Mouse (Mus musculus) hindbrain, embryonic 11.5 days (tissue): ENCODE data around the gene Ninl. TPM values are rescaled to one million over a fixed set of nuclear protein-coding genes. Genes with fewer than 3 reads are reported as not detected.
A peak's percentile ranks its signal among the peaks of the same experiment; 100 is the strongest.

Experiments
- ATAC-seq: fragments of 200-750 bp; cut with Nextera tagmentation; 2 replicates; pipeline ENCODE4 v1.8.0; 2017; ENCODE audit warnings: mild to moderate bottlenecking, moderate TSS enrichment, moderate library complexity; ENCODE audit not compliant: low FRiP score
- DNase-seq: peaks from one replicate; pipeline ENCODE4 v3.0.0-alpha.2; 2015; ENCODE audit warnings: low spot score
- H3K27ac ChIP-seq: fragments of 300-500 bp; sonication (generic); 2 replicates; pipeline ENCODE4 v1.5.1; 2014; ENCODE audit warnings: mild to moderate bottlenecking, low read depth, low read length
- H3K27me3 ChIP-seq: fragments of 300-500 bp; sonication (generic); 2 replicates; pipeline ENCODE4 v1.6.1; 2014; ENCODE audit warnings: mild to moderate bottlenecking, low read length, moderate library complexity, mixed read lengths; ENCODE audit not compliant: control insufficient read depth, insufficient read depth
- H3K36me3 ChIP-seq: fragments of 300-500 bp; sonication (generic); 2 replicates; pipeline ENCODE4 v1.6.1; 2014; ENCODE audit warnings: mild to moderate bottlenecking, low read length, moderate library complexity, mixed read lengths; ENCODE audit not compliant: control insufficient read depth, insufficient read depth
- H3K4me1 ChIP-seq: fragments of 300-500 bp; sonication (generic); replicated peaks from 2 replicates; pipeline ENCODE4 v1.6.1; 2014; ENCODE audit warnings: low read length, mixed read lengths; ENCODE audit not compliant: control insufficient read depth, insufficient read depth
- H3K4me2 ChIP-seq: fragments of 300-500 bp; sonication (generic); replicated peaks from 2 replicates; pipeline ENCODE4 v1.6.1; 2014; ENCODE audit warnings: mild to moderate bottlenecking, low read depth, low read length
- H3K4me3 ChIP-seq: fragments of 300-500 bp; sonication (generic); 2 replicates; pipeline ENCODE4 v1.5.1; 2014; ENCODE audit warnings: low read depth, low read length
- H3K9ac ChIP-seq: fragments of 300-500 bp; sonication (generic); 2 replicates; pipeline ENCODE4 v1.6.1; 2014; ENCODE audit warnings: low read depth, low read length
- H3K9me3 ChIP-seq: fragments of 300-500 bp; sonication (generic); 2 replicates; pipeline ENCODE4 v1.6.1; 2016; ENCODE audit warnings: low read length; ENCODE audit not compliant: control insufficient read depth
- WGBS: fragments of 180-500 bp; shearing (Covaris S2); extraction: QIAGEN DNeasy Blood & Tissue Kit; methylation state at CpG from one replicate; pipeline ENCODE4 v1.1.7; 2014; 5-methylcytosine and 5-hydroxymethylcytosine counted together
- polyA plus RNA-seq: library from polyadenylated mRNA; unstranded; fragments of >200 nt; fragmentation: Nextera tagmentation; extraction: Ambion mirVana; gene quantifications from 2 replicates; pipeline ENCODE4 v1.2.1, GENCODE M21; 2014

The Ninl gene
- polyA plus RNA-seq = 10.7 and 10.9 TPM in 2 replicates

- WGBS = under 1% methylated on average over 29 of the region's 34 CpGs
- Histone ChIP-seq H3K9ac (peak within 1 kb of the TSS; percentile 98), H3K4me1 (0 out of 2 replicates have a peak, but pooled peaks cover 4% of the 10 kb centered on the region), H3K27me3 (no peaks in the 10 kb centered on the region), H3K4me3 (peak within 1 kb of the TSS; percentile 85), H3K27ac (no peak within 1 kb of the TSS; the same call in none of the 2 replicates), H3K9me3 (no peaks in the 10 kb centered on the region), H3K4me2 (peak within 1 kb of the TSS; percentile 76), H3K36me3 (no peaks in the 10 kb centered on the region)
- DNase-seq (peak; percentile 96), ATAC-seq (peak; percentile 96)
These were observed at the start of gene Ninl, which contains the start of gene Nanp for GRCm38 (mm10) chr2:151039232-151039695. Ninl (minus strand) TSS chr2:151039382. Nanp (minus strand) TSS chr2:151039398.

GRCm38 (mm10) chr2:151056637-151057036, 17.5 kb upstream of the Ninl start:
- H3K36me3 ChIP-seq = no peaks in the 10 kb centered on the region
- WGBS = 69% methylated on average over 1 of the region's 1 CpGs
- no peak overlapping the region for H3K4me3 ChIP-seq
- no peaks in the 10 kb centered on the region for H3K4me1 ChIP-seq
- DNase-seq = no peak
- no peak overlapping the region for H3K27ac ChIP-seq
- H3K4me2 ChIP-seq = no peak overlapping the region
- no peaks in the 10 kb centered on the region for H3K27me3 ChIP-seq
- no peak overlapping the region for H3K9ac ChIP-seq
- no peaks in the 10 kb centered on the region for H3K9me3 ChIP-seq
- ATAC-seq = no peak

GRCm38 (mm10) chr2:151040411-151040810, 1.2 kb upstream of the Ninl start:
- Histone ChIP-seq H3K4me3 (no peak overlapping the region), H3K36me3 (no peaks in the 10 kb centered on the region), H3K9me3 (no peaks in the 10 kb centered on the region), H3K4me2 (no peak overlapping the region), H3K27ac (no peak overlapping the region), H3K4me1 (0 out of 2 replicates have a peak, but pooled peaks cover 4% of the 10 kb centered on the region), H3K9ac (no peak overlapping the region), H3K27me3 (no peaks in the 10 kb centered on the region)
- no peak for DNase-seq
- 83% methylated on average over 1 of the region's 1 CpGs for WGBS
- no peak for ATAC-seq

GRCm38 (mm10) chr2:151039726-151040125, 544 bp upstream of the Ninl start:
- no peak for DNase-seq
- Histone ChIP-seq H3K9me3 (no peaks in the 10 kb centered on the region), H3K4me2 (peak overlapping the region; percentile 76), H3K36me3 (no peaks in the 10 kb centered on the region), H3K9ac (peak overlapping the region; percentile 98), H3K4me3 (peak overlapping the region; percentile 85), H3K27ac (no peak overlapping the region), H3K27me3 (no peaks in the 10 kb centered on the region), H3K4me1 (0 out of 2 replicates have a peak, but pooled peaks cover 4% of the 10 kb centered on the region)
- ATAC-seq = peak; percentile 34
- 62% methylated on average over 8 of the region's 8 CpGs for WGBS

- H3K36me3 ChIP-seq = no peaks in the 10 kb centered on the region
- no peaks in the 10 kb centered on the region for H3K9me3 ChIP-seq
- no peak overlapping the region; the same call in none of the 2 replicates for H3K27ac ChIP-seq
- WGBS = under 1% methylated on average over 28 of the region's 30 CpGs
- peak overlapping the region; percentile 98 for H3K9ac ChIP-seq
- peak overlapping the region; percentile 76 for H3K4me2 ChIP-seq
- peak overlapping the region; percentile 85 for H3K4me3 ChIP-seq
- DNase-seq (peak; percentile 58), ATAC-seq (no peak; the same call in 1 of the 2 replicates)
- H3K27me3 ChIP-seq = no peaks in the 10 kb centered on the region
- H3K4me1 ChIP-seq = 0 out of 2 replicates have a peak, but pooled peaks cover 4% of the 10 kb centered on the region
These were observed 365 bp downstream of the Ninl start for GRCm38 (mm10) chr2:151038811-151039222.

- no peaks in the 10 kb centered on the region for H3K36me3 ChIP-seq
- peak overlapping the region; percentile 76 for H3K4me2 ChIP-seq
- DNase-seq (peak; percentile 8), ATAC-seq (no peak)
- 76% methylated on average over 18 of the region's 18 CpGs for WGBS
- H3K9ac ChIP-seq = peak overlapping the region; percentile 98
- no peaks in the 10 kb centered on the region for H3K9me3 ChIP-seq
- no peak overlapping the region for H3K27ac ChIP-seq
- H3K4me3 ChIP-seq = peak overlapping the region; percentile 85
- H3K27me3 ChIP-seq = no peaks in the 10 kb centered on the region
- 0 out of 2 replicates have a peak, but pooled peaks cover 4% of the 10 kb centered on the region for H3K4me1 ChIP-seq
These were observed 1.2 kb downstream of the Ninl start for GRCm38 (mm10) chr2:151037876-151038552.

GRCm38 (mm10) chr2:151037292-151037691, 1.9 kb downstream of the Ninl start:
- H3K27ac ChIP-seq = no peak overlapping the region
- H3K4me3 ChIP-seq = no peak overlapping the region
- WGBS = 91% methylated on average over 1 of the region's 1 CpGs
- no peaks in the 10 kb centered on the region for H3K27me3 ChIP-seq
- no peaks in the 10 kb centered on the region for H3K36me3 ChIP-seq
- DNase-seq (no peak), ATAC-seq (no peak)
- no peak overlapping the region for H3K9ac ChIP-seq
- H3K4me2 ChIP-seq = no peak overlapping the region
- no peaks in the 10 kb centered on the region for H3K9me3 ChIP-seq
- H3K4me1 ChIP-seq = 0 out of 2 replicates have a peak, but pooled peaks cover 4% of the 10 kb centered on the region

GRCm38 (mm10) chr2:151036721-151037120, 2.5 kb downstream of the Ninl start:
- H3K9ac ChIP-seq = no peak overlapping the region
- no peak overlapping the region for H3K4me2 ChIP-seq
- H3K27me3 ChIP-seq = no peaks in the 10 kb centered on the region
- H3K4me3 ChIP-seq = no peak overlapping the region
- no peaks in the 10 kb centered on the region for H3K36me3 ChIP-seq
- 0 out of 2 replicates have a peak, but pooled peaks cover 4% of the 10 kb centered on the region for H3K4me1 ChIP-seq
- ATAC-seq = no peak
- no peak for DNase-seq
- 93% methylated on average over 2 of the region's 2 CpGs for WGBS
- no peak overlapping the region for H3K27ac ChIP-seq
- H3K9me3 ChIP-seq = no peaks in the 10 kb centered on the region
